Mouse (Mus musculus): ENCODE measurements around the gene Pemt. TPM values are rescaled to one million over a fixed set of nuclear protein-coding genes. Genes with fewer than 3 reads are reported as not detected.

Gene Pemt
- polyA plus RNA-seq, 1 experiment from 2014 or later, result 7.7 TPM

- Histone ChIP-seq H3K27me3 (ENCODE audit: control insufficient read depth, insufficient read depth, low read length) (no peaks in the 10 kb centered on the region), H3K4me2 (replicated peaks) (no peak overlapping the region), H3K36me3 (replicated peaks; ENCODE audit: control insufficient read depth, insufficient read depth) (no peaks in the 10 kb centered on the region), H3K9ac (no peak overlapping the region), H3K4me3 (replicated peaks; ENCODE audit: low read length) (no peak overlapping the region), H3K4me1 (replicated peaks; ENCODE audit: control insufficient read depth, insufficient read depth, low read length) (no peaks in the 10 kb centered on the region), H3K27ac (no peak overlapping the region), H3K9me3 (ENCODE audit: control insufficient read depth, low read length) (no peaks in the 10 kb centered on the region)
- WGBS, result 83% methylated on average over 8 of the region's 8 CpGs
- no peak for ATAC-seq (ENCODE audit: low FRiP score)
- no peak for DNase-seq (ENCODE audit: low spot score)
Measured at GRCm38 (mm10) chr11:59991365-59991764, 54.9 kb downstream of the Pemt start.

GRCm38 (mm10) chr11:59989406-59989805 lies 56.9 kb downstream of the Pemt start:
- Histone ChIP-seq H3K4me3 (replicated peaks; ENCODE audit: low read length) (no peak overlapping the region), H3K4me1 (replicated peaks; ENCODE audit: control insufficient read depth, insufficient read depth, low read length) (no peaks in the 10 kb centered on the region), H3K4me2 (replicated peaks) (no peak overlapping the region), H3K9me3 (ENCODE audit: control insufficient read depth, low read length) (no peaks in the 10 kb centered on the region), H3K27ac (no peak overlapping the region), H3K36me3 (replicated peaks; ENCODE audit: control insufficient read depth, insufficient read depth) (no peaks in the 10 kb centered on the region), H3K9ac (no peak overlapping the region), H3K27me3 (ENCODE audit: control insufficient read depth, insufficient read depth, low read length) (no peaks in the 10 kb centered on the region)
- ATAC-seq (ENCODE audit: low FRiP score) (no peak), DNase-seq (ENCODE audit: low spot score) (no peak)
- 71% methylated on average over 1 of the region's 1 CpGs for WGBS

GRCm38 (mm10) chr11:59977831-59978230 lies 68.5 kb downstream of the Pemt start:
- Histone ChIP-seq H3K9ac (no peak overlapping the region), H3K4me1 (replicated peaks; ENCODE audit: control insufficient read depth, insufficient read depth, low read length) (no peaks in the 10 kb centered on the region), H3K9me3 (ENCODE audit: control insufficient read depth, low read length) (no peaks in the 10 kb centered on the region), H3K4me2 (replicated peaks) (no peak overlapping the region), H3K36me3 (replicated peaks; ENCODE audit: control insufficient read depth, insufficient read depth) (no peaks in the 10 kb centered on the region), H3K4me3 (replicated peaks; ENCODE audit: low read length) (no peak overlapping the region), H3K27me3 (ENCODE audit: control insufficient read depth, insufficient read depth, low read length) (0 out of 2 replicates have a peak, but pooled peaks cover 4% of the 10 kb centered on the region), H3K27ac (no peak overlapping the region)
- DNase-seq (ENCODE audit: low spot score) (no peak), ATAC-seq (ENCODE audit: low FRiP score) (no peak)
- 80% methylated on average over 5 of the region's 5 CpGs for WGBS

- Histone ChIP-seq H3K27ac (no peak overlapping the region), H3K27me3 (ENCODE audit: control insufficient read depth, insufficient read depth, low read length) (0 out of 2 replicates have a peak, but pooled peaks cover 4% of the 10 kb centered on the region), H3K36me3 (replicated peaks; ENCODE audit: control insufficient read depth, insufficient read depth) (no peaks in the 10 kb centered on the region), H3K4me2 (replicated peaks) (no peak overlapping the region), H3K4me3 (replicated peaks; ENCODE audit: low read length) (no peak overlapping the region), H3K4me1 (replicated peaks; ENCODE audit: control insufficient read depth, insufficient read depth, low read length) (no peaks in the 10 kb centered on the region), H3K9ac (no peak overlapping the region), H3K9me3 (ENCODE audit: control insufficient read depth, low read length) (no peaks in the 10 kb centered on the region)
- no peak for DNase-seq (ENCODE audit: low spot score)
- 16% methylated on average over 10 of the region's 10 CpGs for WGBS
- no peak for ATAC-seq (ENCODE audit: low FRiP score)
Measured at GRCm38 (mm10) chr11:59975241-59975640, 71.0 kb downstream of the Pemt start.

- no peaks in the 10 kb centered on the region for H3K4me1 ChIP-seq (replicated peaks; ENCODE audit: control insufficient read depth, insufficient read depth, low read length)
- 65% methylated on average over 5 of the region's 5 CpGs for WGBS
- no peaks in the 10 kb centered on the region for H3K9me3 ChIP-seq (ENCODE audit: control insufficient read depth, low read length)
- H3K27ac ChIP-seq, result no peak overlapping the region
- DNase-seq (ENCODE audit: low spot score) (no peak), ATAC-seq (ENCODE audit: low FRiP score) (no peak)
- H3K9ac ChIP-seq, result no peak overlapping the region
- no peak overlapping the region for H3K4me2 ChIP-seq (replicated peaks)
- H3K36me3 ChIP-seq (replicated peaks; ENCODE audit: control insufficient read depth, insufficient read depth), result no peaks in the 10 kb centered on the region
- no peak overlapping the region for H3K4me3 ChIP-seq (replicated peaks; ENCODE audit: low read length)
- H3K27me3 ChIP-seq (ENCODE audit: control insufficient read depth, insufficient read depth, low read length), result 0 out of 2 replicates have a peak, but pooled peaks cover 4% of the 10 kb centered on the region
Measured at GRCm38 (mm10) chr11:59973389-59973788, 72.9 kb downstream of the Pemt start.

GRCm38 (mm10) chr11:59971691-59972090 lies 74.6 kb downstream of the Pemt start:
- Histone ChIP-seq H3K4me3 (replicated peaks; ENCODE audit: low read length) (no peak overlapping the region), H3K27me3 (ENCODE audit: control insufficient read depth, insufficient read depth, low read length) (0 out of 2 replicates have a peak, but pooled peaks cover 4% of the 10 kb centered on the region), H3K27ac (no peak overlapping the region), H3K9ac (no peak overlapping the region), H3K4me1 (replicated peaks; ENCODE audit: control insufficient read depth, insufficient read depth, low read length) (no peaks in the 10 kb centered on the region), H3K9me3 (ENCODE audit: control insufficient read depth, low read length) (no peaks in the 10 kb centered on the region), H3K36me3 (replicated peaks; ENCODE audit: control insufficient read depth, insufficient read depth) (no peaks in the 10 kb centered on the region), H3K4me2 (replicated peaks) (no peak overlapping the region)
- ATAC-seq (ENCODE audit: low FRiP score) (no peak), DNase-seq (ENCODE audit: low spot score) (no peak)
- WGBS, result 29% methylated on average over 2 of the region's 2 CpGs

GRCm38 (mm10) chr11:59970780-59971179 lies 75.5 kb downstream of the Pemt start:
- Histone ChIP-seq H3K36me3 (replicated peaks; ENCODE audit: control insufficient read depth, insufficient read depth) (no peaks in the 10 kb centered on the region), H3K9me3 (ENCODE audit: control insufficient read depth, low read length) (no peaks in the 10 kb centered on the region), H3K4me2 (replicated peaks) (no peak overlapping the region), H3K9ac (no peak overlapping the region), H3K27me3 (ENCODE audit: control insufficient read depth, insufficient read depth, low read length) (no peaks in the 10 kb centered on the region), H3K27ac (no peak overlapping the region), H3K4me3 (replicated peaks; ENCODE audit: low read length) (no peak overlapping the region), H3K4me1 (replicated peaks; ENCODE audit: control insufficient read depth, insufficient read depth, low read length) (no peaks in the 10 kb centered on the region; the same call in 1 of the 2 replicates)
- ATAC-seq (ENCODE audit: low FRiP score) (no peak), DNase-seq (ENCODE audit: low spot score) (no peak)
- 82% methylated on average over 5 of the region's 5 CpGs for WGBS

- WGBS, result 88% methylated on average over 1 of the region's 1 CpGs
- Histone ChIP-seq H3K4me2 (replicated peaks) (no peak overlapping the region), H3K27ac (no peak overlapping the region), H3K9me3 (ENCODE audit: control insufficient read depth, low read length) (no peaks in the 10 kb centered on the region), H3K4me3 (replicated peaks; ENCODE audit: low read length) (no peak overlapping the region), H3K36me3 (replicated peaks; ENCODE audit: control insufficient read depth, insufficient read depth) (no peaks in the 10 kb centered on the region), H3K4me1 (replicated peaks; ENCODE audit: control insufficient read depth, insufficient read depth, low read length) (peaks cover 23% of the 10 kb centered on the region), H3K9ac (no peak overlapping the region), H3K27me3 (ENCODE audit: control insufficient read depth, insufficient read depth, low read length) (peaks cover 24% of the 10 kb centered on the region)
- no peak for DNase-seq (ENCODE audit: low spot score)
- ATAC-seq (ENCODE audit: low FRiP score), result no peak
Measured at GRCm38 (mm10) chr11:59967765-59968164, 78.5 kb downstream of the Pemt start.

- Histone ChIP-seq H3K4me2 (replicated peaks) (no peak overlapping the region), H3K27ac (no peak overlapping the region), H3K4me1 (replicated peaks; ENCODE audit: control insufficient read depth, insufficient read depth, low read length) (peaks cover 23% of the 10 kb centered on the region), H3K9ac (no peak overlapping the region), H3K4me3 (replicated peaks; ENCODE audit: low read length) (no peak overlapping the region), H3K9me3 (ENCODE audit: control insufficient read depth, low read length) (no peaks in the 10 kb centered on the region), H3K36me3 (replicated peaks; ENCODE audit: control insufficient read depth, insufficient read depth) (peaks cover 12% of the 10 kb centered on the region), H3K27me3 (ENCODE audit: control insufficient read depth, insufficient read depth, low read length) (peaks cover 29% of the 10 kb centered on the region)
- DNase-seq (ENCODE audit: low spot score), result no peak
- 52% methylated on average over 4 of the region's 4 CpGs for WGBS
- ATAC-seq (ENCODE audit: low FRiP score), result no peak
Measured at GRCm38 (mm10) chr11:59966102-59966483, 80.2 kb downstream of the Pemt start.
